Mouse (Mus musculus) E14TG2a.4 (cell line): ENCODE results near the gene Tmem132e.

Source experiments
- H3K27me3 ChIP-seq: 2 replicates; pipeline ENCODE4 v1.6.1; 2014; ENCODE audit warnings: low read length, control low read depth; ENCODE audit not compliant: insufficient read depth
- H3K36me3 ChIP-seq: 2 replicates; pipeline ENCODE4 v1.6.1; 2014; ENCODE audit warnings: low read length, control low read depth; ENCODE audit not compliant: insufficient read depth
- H3K4me1 ChIP-seq: replicated peaks from 2 replicates; pipeline ENCODE4 v1.6.1; 2014; ENCODE audit warnings: low read depth, low read length, control low read depth
- H3K4me3 ChIP-seq: replicated peaks from 2 replicates; pipeline ENCODE4 v1.5.1; 2014; ENCODE audit warnings: mild to moderate bottlenecking, low read length
- H3K9me3 ChIP-seq: 2 replicates; pipeline ENCODE4 v1.6.1; 2014; ENCODE audit warnings: low read length, control low read depth
- CTCF ChIP-seq: conservative IDR thresholded peaks from 2 replicates; pipeline ENCODE4 v1.5.1; 2014; ENCODE audit warnings: low read length
- NANOG ChIP-seq: IDR thresholded peaks from 2 replicates; pipeline ENCODE4 v1.6.1; 2014; ENCODE audit warnings: borderline replicate concordance, low read length, mixed read lengths
- POU5F1 ChIP-seq: IDR thresholded peaks from 2 replicates; pipeline ENCODE4 v1.6.1; 2014; ENCODE audit warnings: low read length, borderline replicate concordance

Gene Tmem132e

DNA sequence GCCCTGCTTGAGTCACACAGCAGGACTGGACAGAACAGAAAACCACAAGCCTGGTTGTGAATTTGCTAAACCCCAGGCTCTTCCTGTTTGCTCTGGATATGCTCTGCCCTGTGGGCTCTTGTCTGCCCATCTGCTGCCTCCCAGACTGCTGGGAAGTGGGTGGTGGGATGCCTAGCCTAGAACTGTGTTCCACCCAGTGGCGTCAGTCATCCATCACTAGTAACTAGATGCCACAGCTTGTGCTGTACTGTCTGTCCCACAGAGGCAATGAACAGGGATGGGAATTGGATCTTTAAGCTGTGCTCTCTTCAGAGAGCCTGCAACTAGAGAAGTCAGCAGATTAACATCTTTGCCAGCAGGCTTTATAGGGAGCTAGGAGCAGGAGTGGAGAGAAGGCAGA lies 23.8 kb downstream of the Tmem132e start:
- Histone ChIP-seq H3K36me3 (no peaks in the 10 kb centered on the region), H3K9me3 (no peaks in the 10 kb centered on the region), H3K4me1 (no peaks in the 10 kb centered on the region), H3K27me3 (peaks cover 6% of the 10 kb centered on the region), H3K4me3 (no peak overlapping the region)
- TF ChIP-seq NANOG (no peak), POU5F1 (no peak), CTCF (no peak)

GRCm38 (mm10) chr11:82418337-82419041 lies 29.8 kb downstream of the Tmem132e start:
- Histone ChIP-seq H3K4me1 (no peaks in the 10 kb centered on the region), H3K9me3 (no peaks in the 10 kb centered on the region), H3K4me3 (no peak overlapping the region), H3K36me3 (no peaks in the 10 kb centered on the region), H3K27me3 (peaks cover 12% of the 10 kb centered on the region)
- TF ChIP-seq CTCF: no peak
- TF ChIP-seq NANOG: no peak
- TF ChIP-seq POU5F1: no peak

- no peak overlapping the region for H3K4me3 ChIP-seq
- TF ChIP-seq POU5F1 (no peak), CTCF (no peak), NANOG (no peak)
- no peaks in the 10 kb centered on the region for H3K36me3 ChIP-seq
- H3K9me3 ChIP-seq: no peaks in the 10 kb centered on the region
- H3K4me1 ChIP-seq: no peaks in the 10 kb centered on the region
- H3K27me3 ChIP-seq: peaks cover 14% of the 10 kb centered on the region; the same call in 1 of the 2 replicates
Measured at GRCm38 (mm10) chr11:82421909-82422308, 33.2 kb downstream of the Tmem132e start.

DNA sequence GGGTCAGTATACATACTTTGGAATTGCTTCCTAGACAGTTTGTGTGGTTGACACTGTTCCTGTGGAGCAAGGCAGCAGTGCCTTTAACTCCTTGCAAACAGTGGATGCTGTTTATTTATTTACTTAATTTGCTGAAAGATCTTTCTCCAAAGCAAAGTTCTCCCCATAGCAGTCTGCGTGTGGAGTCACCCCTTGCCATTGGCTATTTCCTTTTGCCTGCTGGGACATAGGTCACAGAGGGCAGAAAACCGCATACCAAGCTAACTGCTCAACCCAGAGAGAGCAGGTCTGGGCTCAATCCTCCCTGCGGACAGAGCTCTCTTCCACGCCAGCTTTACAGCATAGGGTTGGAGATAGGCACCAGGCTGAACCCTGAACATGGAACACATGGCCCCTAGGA lies 34.8 kb downstream of the Tmem132e start:
- H3K36me3 ChIP-seq: no peaks in the 10 kb centered on the region
- H3K4me3 ChIP-seq: no peak overlapping the region
- peaks cover 15% of the 10 kb centered on the region; the same call in 1 of the 2 replicates for H3K27me3 ChIP-seq
- TF ChIP-seq NANOG (no peak), POU5F1 (no peak), CTCF (no peak)
- H3K9me3 ChIP-seq: no peaks in the 10 kb centered on the region
- H3K4me1 ChIP-seq: no peaks in the 10 kb centered on the region

DNA sequence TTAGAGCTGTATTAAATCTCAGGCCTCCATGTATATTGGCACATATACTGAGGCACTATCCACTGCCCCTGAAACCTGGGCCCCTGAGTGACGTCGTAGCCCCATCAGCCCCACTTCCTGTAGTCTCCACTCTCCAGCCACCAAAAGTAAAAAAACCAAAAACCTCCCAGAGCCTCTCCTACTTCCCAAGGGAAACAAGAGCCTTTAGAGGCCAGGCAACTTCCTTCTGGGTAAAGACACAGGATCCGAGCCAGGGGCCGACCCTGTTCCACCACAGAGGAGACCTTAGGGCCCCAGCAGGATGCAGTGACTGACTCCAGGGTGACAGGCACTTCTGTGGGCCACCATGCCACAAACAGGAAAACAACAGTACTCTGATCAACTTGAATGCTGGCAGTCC lies 40.1 kb downstream of the Tmem132e start:
- peaks cover 34% of the 10 kb centered on the region for H3K27me3 ChIP-seq
- H3K4me3 ChIP-seq: no peak overlapping the region
- H3K4me1 ChIP-seq: peaks cover under 1% of the 10 kb centered on the region; the same call in 1 of the 2 replicates
- no peaks in the 10 kb centered on the region for H3K36me3 ChIP-seq
- no peaks in the 10 kb centered on the region for H3K9me3 ChIP-seq
- TF ChIP-seq NANOG (no peak), CTCF (no peak), POU5F1 (no peak)

DNA sequence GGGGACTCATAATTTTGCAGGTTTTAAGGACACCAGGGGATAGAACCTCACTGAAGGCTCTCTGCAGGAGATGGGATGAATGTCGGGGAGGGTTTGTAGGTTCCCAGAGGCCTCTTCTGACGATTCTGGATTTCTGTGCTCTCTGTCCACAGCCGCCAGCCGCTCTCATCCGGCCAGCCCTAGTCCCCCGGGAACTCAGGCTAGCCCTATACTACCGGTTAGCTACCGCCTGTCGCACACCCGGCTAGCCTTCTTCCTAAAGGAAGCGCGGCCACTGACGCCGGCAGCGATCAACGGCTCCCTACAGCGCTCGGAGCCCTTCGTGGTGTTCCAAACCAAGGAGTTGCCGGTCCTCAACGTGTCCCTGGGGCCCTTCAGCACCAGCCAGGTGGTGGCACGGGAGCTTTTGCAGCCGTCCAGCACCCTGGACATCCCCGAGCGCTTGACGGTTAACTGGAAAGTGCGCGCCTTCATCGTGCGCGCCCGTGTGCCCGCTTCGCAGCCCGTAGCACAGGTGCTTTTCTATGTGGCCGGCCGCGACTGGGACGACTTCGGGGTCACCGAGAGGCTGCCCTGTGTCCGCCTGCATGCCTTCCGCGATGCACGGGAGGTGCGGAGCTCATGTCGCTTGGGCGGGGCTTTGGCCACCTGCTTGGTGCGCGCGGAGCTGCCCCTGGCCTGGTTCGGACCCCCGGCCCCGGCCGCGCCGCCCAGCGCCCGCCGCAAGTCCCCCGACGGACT lies 45.6 kb downstream of the Tmem132e start:
- Histone ChIP-seq H3K4me1 (peaks cover 7% of the 10 kb centered on the region), H3K36me3 (no peaks in the 10 kb centered on the region), H3K27me3 (peaks cover 79% of the 10 kb centered on the region), H3K4me3 (peak overlapping the region; percentile 80), H3K9me3 (no peaks in the 10 kb centered on the region; the same call in 1 of the 2 replicates)
- TF ChIP-seq NANOG (no peak), POU5F1 (no peak), CTCF (no peak)

GRCm38 (mm10) chr11:82434832-82435182 lies 46.1 kb downstream of the Tmem132e start:
- TF ChIP-seq NANOG (no peak), CTCF (no peak), POU5F1 (no peak)
- peaks cover 7% of the 10 kb centered on the region for H3K4me1 ChIP-seq
- no peaks in the 10 kb centered on the region for H3K36me3 ChIP-seq
- H3K9me3 ChIP-seq: peaks cover 4% of the 10 kb centered on the region; the same call in 1 of the 2 replicates
- H3K27me3 ChIP-seq: peaks cover 82% of the 10 kb centered on the region
- peak overlapping the region; percentile 80 for H3K4me3 ChIP-seq

DNA sequence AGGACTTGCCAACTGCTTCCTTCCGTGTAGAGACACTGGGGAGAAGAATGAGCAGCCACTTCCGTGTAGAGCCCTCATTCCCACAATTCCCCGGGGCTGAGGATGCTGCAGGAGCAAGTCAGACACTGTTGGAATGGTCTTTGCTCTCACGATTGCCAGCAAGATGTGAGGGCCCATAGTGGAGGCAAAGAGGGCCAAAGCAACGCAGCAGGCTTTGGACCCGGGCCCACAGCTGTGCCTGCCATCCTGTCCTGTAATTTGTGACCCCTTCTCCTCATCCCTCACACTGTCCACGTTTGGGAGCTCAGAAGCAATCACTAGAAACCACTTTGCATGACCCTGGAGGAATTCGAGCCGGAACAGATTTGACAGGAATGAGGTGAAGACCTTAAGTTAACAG lies 59.8 kb downstream of the Tmem132e start:
- H3K36me3 ChIP-seq: no peaks in the 10 kb centered on the region
- TF ChIP-seq CTCF (no peak), NANOG (no peak), POU5F1 (no peak)
- H3K4me3 ChIP-seq: no peak overlapping the region

More for the DNA sequence above, 59.8 kb downstream of the Tmem132e start:
- Histone ChIP-seq H3K27me3 (peaks cover 74% of the 10 kb centered on the region), H3K4me1 (peaks cover 16% of the 10 kb centered on the region), H3K9me3 (0 out of 2 replicates have a peak, but pooled peaks cover 4% of the 10 kb centered on the region)
